Mouse (Mus musculus) limb, embryonic 15.5 days (tissue): Measurements from ENCODE around the gene Cd81. TPM values are rescaled to one million over a fixed set of nuclear protein-coding genes. Genes with fewer than 3 reads are reported as not detected.

ENCODE experiments used
- ATAC-seq: fragments of 200-750 bp; cut with Nextera tagmentation; 2 replicates; pipeline ENCODE4 v1.8.0; 2017; ENCODE audit warnings: low read depth, moderate TSS enrichment; ENCODE audit not compliant: insufficient number of reproducible peaks, low FRiP score, low TSS enrichment
- H3K27ac ChIP-seq: fragments of 300-500 bp; sonication (generic); 2 replicates; pipeline ENCODE4 v1.5.1; 2015; ENCODE audit warnings: moderate library complexity, mild to moderate bottlenecking, inconsistent platforms
- H3K27me3 ChIP-seq: fragments of 300-500 bp; sonication (generic); 2 replicates; pipeline ENCODE4 v1.6.1; 2015; ENCODE audit warnings: inconsistent platforms
- H3K36me3 ChIP-seq: fragments of 300-500 bp; sonication (generic); 2 replicates; pipeline ENCODE4 v1.6.1; 2015; ENCODE audit warnings: inconsistent platforms
- H3K4me1 ChIP-seq: fragments of 300-500 bp; sonication (generic); 2 replicates; pipeline ENCODE4 v1.6.1; 2015; ENCODE audit warnings: inconsistent platforms
- H3K4me2 ChIP-seq: fragments of 300-500 bp; sonication (generic); 2 replicates; pipeline ENCODE4 v1.6.1; 2015; ENCODE audit warnings: mild to moderate bottlenecking, inconsistent platforms
- H3K4me3 ChIP-seq: fragments of 300-500 bp; sonication (generic); 2 replicates; pipeline ENCODE4 v1.5.1; 2015; ENCODE audit warnings: mild to moderate bottlenecking, inconsistent platforms
- H3K9ac ChIP-seq: fragments of 300-500 bp; sonication (generic); 2 replicates; pipeline ENCODE4 v1.6.1; 2015; ENCODE audit warnings: inconsistent platforms
- H3K9me3 ChIP-seq: fragments of 300-500 bp; sonication (generic); 2 replicates; pipeline ENCODE4 v1.6.1; 2016; ENCODE audit warnings: inconsistent platforms
- WGBS: fragments of 180-500 bp; shearing (Covaris S2); methylation state at CpG from one replicate; pipeline ENCODE4 v1.1.7; 2015; 5-methylcytosine and 5-hydroxymethylcytosine counted together
- polyA plus RNA-seq: library from polyadenylated mRNA; unstranded; fragments of >200 nt; fragmentation: Nextera tagmentation; extraction: Ambion mirVana; gene quantifications from 2 replicates; pipeline ENCODE4 v1.2.1, GENCODE M21; 2015

Cd81 gene
- polyA plus RNA-seq, 1 experiment from 2014 or later, result 692 TPM

DNA sequence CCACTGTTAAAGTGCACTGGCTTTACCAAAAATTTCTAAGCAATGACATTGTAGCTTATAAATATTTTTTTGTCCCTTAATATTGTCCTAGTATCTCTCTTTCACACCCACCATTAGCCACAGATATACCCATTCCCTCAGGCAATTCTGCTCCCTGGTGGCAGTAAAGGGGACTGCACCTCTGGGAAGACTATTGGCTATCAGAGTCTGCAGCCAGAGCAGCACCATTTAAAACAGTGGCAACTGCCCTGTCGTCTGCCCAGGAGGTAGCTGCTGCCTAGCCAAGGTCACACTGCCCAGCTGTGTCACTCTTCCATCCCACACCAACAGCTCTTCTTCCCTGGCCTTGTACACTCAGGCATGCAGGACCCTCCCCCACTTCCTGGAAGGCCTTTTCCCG is 33.8 kb downstream of the Cd81 start:
- 31% methylated on average over 2 of the region's 2 CpGs for WGBS
- peaks cover 23% of the 10 kb centered on the region for H3K36me3 ChIP-seq
- H3K9me3 ChIP-seq, result no peaks in the 10 kb centered on the region
- peak overlapping the region; percentile 95 for H3K27ac ChIP-seq
- no peaks in the 10 kb centered on the region for H3K27me3 ChIP-seq
- peak overlapping the region; percentile 42 for H3K9ac ChIP-seq
- H3K4me2 ChIP-seq, result peak overlapping the region; percentile 54
- ATAC-seq, result no peak
- peaks cover 31% of the 10 kb centered on the region for H3K4me1 ChIP-seq
- peak overlapping the region; percentile 36 for H3K4me3 ChIP-seq

DNA sequence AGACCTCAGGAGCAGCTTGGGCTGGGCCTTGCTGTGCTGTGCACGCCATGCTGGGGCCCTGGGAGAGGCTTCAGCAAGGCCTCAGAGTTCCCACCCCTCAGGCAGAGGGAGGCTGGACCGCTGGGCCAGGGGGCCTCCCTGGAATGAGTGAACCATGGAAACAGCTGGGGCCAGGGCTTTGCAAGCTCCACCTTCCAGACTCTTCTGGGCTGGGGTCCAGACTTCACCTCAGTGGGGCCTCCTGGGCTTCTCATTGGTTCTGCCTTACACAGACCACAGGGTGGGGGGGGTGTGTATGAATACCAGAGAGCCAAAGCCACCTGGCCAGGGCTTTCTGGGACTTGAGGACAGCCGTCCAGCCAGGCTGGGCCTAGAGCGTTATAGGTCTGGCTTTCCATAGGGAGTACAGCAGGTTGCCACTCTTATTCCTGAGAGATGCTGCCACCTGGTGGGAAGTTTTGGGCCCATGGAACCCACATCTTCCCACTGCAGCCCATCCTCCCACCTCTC is 34.6 kb downstream of the Cd81 start:
- peak overlapping the region; percentile 95 for H3K27ac ChIP-seq
- peak overlapping the region; percentile 54 for H3K4me2 ChIP-seq
- H3K9ac ChIP-seq, result peak overlapping the region; percentile 42
- peak overlapping the region; percentile 36 for H3K4me3 ChIP-seq
- 17% methylated on average over 4 of the region's 4 CpGs for WGBS
- H3K36me3 ChIP-seq, result peaks cover 17% of the 10 kb centered on the region
- peaks cover 31% of the 10 kb centered on the region for H3K4me1 ChIP-seq
- no peaks in the 10 kb centered on the region for H3K27me3 ChIP-seq
- no peaks in the 10 kb centered on the region for H3K9me3 ChIP-seq
- peak; percentile 94 for ATAC-seq

DNA sequence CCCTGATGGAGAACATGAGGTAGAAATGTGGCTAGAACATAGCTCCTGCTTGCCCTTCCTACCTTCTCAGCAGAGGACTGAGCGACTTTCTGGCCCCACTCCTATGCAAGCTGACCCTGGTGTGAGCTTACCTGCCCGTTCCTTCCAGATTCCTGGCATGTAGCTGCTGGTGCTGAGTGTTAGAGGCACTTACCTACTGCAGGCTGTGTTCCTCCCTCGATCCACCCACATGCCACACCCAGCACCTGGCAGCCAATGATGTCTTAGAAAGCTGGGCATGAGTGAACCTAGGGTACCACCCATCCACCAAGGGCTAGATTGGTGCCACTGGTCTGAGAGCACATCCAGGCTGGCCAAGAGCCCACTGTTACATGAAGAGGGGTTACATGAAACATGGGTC is 41.3 kb downstream of the Cd81 start:
- WGBS, result 74% methylated on average over 3 of the region's 3 CpGs
- H3K9me3 ChIP-seq, result no peaks in the 10 kb centered on the region
- ATAC-seq, result no peak
- no peaks in the 10 kb centered on the region for H3K36me3 ChIP-seq
- no peaks in the 10 kb centered on the region for H3K27me3 ChIP-seq
- H3K4me3 ChIP-seq, result no peak overlapping the region
- H3K4me1 ChIP-seq, result peaks cover 8% of the 10 kb centered on the region
- H3K9ac ChIP-seq, result no peak overlapping the region
- H3K27ac ChIP-seq, result no peak overlapping the region
- H3K4me2 ChIP-seq, result no peak overlapping the region

DNA sequence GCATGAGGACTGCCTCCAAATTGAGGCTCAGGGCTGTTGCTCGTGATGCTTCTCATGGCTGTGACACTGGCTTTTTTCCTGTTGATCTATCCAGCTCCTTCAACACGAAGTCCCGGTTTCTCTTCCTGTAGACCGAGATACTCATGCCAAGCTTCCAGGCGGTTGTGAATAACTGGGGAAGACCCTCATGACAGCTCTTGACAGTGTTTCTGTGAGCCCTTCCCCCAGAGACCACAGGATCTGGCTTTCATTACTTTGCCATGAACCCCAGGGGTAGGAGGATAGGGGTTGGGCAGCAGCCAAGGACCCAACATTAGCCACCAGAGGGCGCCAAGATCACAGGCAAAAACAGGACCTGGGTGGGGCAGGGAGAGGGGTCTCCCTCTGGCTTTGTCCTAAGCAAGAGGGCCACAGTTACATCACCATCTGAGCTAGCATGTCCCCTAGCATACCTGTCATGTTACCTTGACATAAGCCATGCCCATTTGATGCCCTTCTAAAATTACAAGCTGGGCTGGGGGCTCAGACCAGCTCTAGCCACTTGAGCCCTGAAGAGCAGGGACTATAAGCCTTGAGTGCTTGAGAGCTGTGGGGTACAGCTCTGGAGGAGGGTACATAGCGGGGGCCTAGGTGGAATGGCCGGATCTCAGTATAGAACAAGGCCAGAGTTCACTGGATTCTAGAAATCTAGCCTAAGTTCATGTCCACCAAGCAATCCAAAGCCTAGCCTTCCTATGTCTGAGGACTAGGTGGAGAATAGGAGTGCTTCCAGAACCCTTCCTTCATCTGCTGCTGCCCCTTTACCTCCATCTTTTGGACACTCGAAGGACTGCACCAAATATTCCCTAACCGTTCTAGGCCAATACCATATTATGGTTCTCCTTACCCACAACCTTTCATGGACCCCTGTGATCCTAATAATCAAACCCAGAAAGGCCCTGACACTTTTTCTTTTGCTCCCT is 42.3 kb downstream of the Cd81 start, which contains the start of gene Trpm5:
Gene Trpm5, minus strand, starts transcription at position 51 of the 962 bp plus-strand sequence.
- no peaks in the 10 kb centered on the region for H3K9me3 ChIP-seq
- H3K4me3 ChIP-seq, result no peak within 1 kb of the TSS
- H3K27me3 ChIP-seq, result no peaks in the 10 kb centered on the region
- H3K9ac ChIP-seq, result no peak within 1 kb of the TSS
- H3K36me3 ChIP-seq, result no peaks in the 10 kb centered on the region
- peaks cover 8% of the 10 kb centered on the region for H3K4me1 ChIP-seq
- ATAC-seq, result peak; percentile 53; the same call in 1 of the 2 replicates
- 33% methylated on average over 10 of the region's 10 CpGs for WGBS
- no peak within 1 kb of the TSS; the same call in 1 of the 2 replicates for H3K27ac ChIP-seq
- H3K4me2 ChIP-seq, result no peak within 1 kb of the TSS

DNA sequence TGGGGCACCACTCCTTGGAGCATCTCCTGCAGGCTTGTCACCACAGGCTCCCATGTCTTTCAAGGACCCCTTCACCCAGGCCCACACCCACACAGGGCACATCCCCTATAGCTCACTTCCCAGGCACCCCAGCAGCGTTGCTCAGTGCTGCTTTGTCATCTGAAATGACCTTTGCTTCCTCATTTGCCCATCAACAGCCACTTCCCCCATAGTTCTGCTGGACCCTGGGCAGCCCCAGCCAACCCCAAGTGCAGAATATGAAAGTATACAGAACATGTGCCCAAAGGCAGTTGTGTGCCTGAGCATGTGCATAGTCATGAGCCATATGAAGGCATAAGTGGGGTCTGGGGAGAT is 43.0 kb downstream of the Cd81 start:
- H3K4me2 ChIP-seq, result no peak overlapping the region
- no peak overlapping the region for H3K9ac ChIP-seq
- no peaks in the 10 kb centered on the region for H3K27me3 ChIP-seq
- 54% methylated on average over 1 of the region's 1 CpGs for whole genome bisulfite sequencing
- no peaks in the 10 kb centered on the region for H3K9me3 ChIP-seq
- H3K4me1 ChIP-seq, result peaks cover 12% of the 10 kb centered on the region
- no peak overlapping the region for H3K4me3 ChIP-seq
- H3K27ac ChIP-seq, result no peak overlapping the region
- H3K36me3 ChIP-seq, result no peaks in the 10 kb centered on the region
- no peak for ATAC-seq

DNA sequence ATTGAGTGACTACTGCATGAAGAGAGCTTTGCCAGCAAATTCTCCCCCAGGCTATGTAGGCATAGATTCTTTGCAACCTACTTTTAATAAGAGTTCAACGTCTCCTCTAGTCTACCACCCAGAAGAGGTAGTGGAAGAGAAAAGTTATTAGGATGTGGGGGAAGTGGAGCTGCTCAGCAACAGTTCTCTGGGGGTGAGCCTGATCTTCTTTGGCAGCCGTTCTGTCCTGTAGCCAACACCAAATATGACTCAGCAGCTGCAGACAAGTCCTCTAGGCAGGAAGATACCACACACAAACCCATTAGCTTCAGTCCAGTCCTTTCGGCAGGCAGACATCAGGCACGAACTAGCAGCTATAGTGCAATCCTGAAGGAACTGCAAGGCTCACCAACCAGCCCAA is 48.2 kb downstream of the Cd81 start:
- Histone ChIP-seq H3K9ac (no peak overlapping the region), H3K4me1 (0 out of 2 replicates have a peak, but pooled peaks cover 9% of the 10 kb centered on the region), H3K4me2 (no peak overlapping the region), H3K27me3 (peaks cover 12% of the 10 kb centered on the region), H3K9me3 (no peaks in the 10 kb centered on the region), H3K36me3 (no peaks in the 10 kb centered on the region), H3K4me3 (no peak overlapping the region), H3K27ac (no peak overlapping the region)
- ATAC-seq, result no peak
- WGBS, result 42% methylated on average over 4 of the region's 4 CpGs

DNA sequence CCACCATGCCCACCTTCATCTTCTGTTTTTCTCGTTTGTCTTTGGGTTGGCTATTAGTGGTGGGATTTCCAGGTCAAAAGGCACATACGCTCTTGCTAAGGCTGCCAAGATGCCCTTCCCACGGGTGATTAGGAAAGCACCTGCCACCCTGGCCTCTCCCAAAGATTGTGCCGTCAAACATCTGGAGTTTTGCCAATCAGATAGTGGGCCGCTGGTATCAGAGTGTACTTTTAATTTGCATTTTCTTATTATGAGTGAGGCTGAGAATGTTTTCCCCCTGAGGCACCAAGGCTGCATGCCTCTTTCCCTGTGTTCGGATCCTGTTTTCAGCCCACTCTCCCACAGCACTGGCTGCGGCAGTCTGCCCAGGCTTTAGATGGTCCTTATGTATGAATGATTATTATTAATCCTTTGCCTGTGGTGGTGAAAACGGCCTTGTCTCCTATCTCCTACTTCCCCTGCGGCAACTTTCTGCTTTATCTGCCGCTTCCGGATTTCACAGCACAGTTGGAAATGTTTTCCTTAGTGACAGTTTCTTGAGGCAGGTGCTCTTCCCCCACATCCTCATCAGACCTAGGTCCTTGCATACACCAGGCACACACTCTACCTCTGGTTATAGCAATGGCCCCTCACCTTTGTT is 52.8 kb downstream of the Cd81 start:
- H3K27me3 ChIP-seq, result peaks cover 54% of the 10 kb centered on the region

DNA sequence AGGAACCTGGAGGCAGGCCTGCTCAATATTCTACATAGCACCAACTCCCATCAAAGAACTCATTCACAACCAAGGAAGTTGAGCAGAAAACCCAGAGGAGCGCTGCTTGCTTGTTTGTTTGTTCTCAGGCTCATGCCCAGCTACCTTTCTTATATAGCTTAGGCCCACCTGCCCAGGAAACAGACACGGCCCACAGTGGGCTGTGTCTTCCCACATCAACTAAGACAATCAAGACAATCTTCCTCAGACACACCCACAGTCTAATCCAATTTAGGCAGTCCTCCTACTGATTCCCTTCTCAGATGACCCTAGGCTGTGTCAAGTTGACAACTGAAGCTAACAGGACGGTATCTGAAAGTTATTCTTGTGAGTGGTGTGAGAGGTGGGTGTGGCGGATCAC is 53.5 kb downstream of the Cd81 start, which contains the start of gene Kcnq1:
Gene Kcnq1, plus strand, starts transcription at position 301 of the 400 bp plus-strand sequence.
- H3K27me3 ChIP-seq, result peaks cover 54% of the 10 kb centered on the region
- H3K9ac ChIP-seq, result peak within 1 kb of the TSS; percentile 17; the same call in 1 of the 2 replicates
- peak within 1 kb of the TSS; percentile 73 for H3K4me2 ChIP-seq
- no peak within 1 kb of the TSS for H3K27ac ChIP-seq
- H3K4me1 ChIP-seq, result peaks cover 19% of the 10 kb centered on the region
- 67% methylated on average over 4 of the region's 4 CpGs for WGBS
- H3K36me3 ChIP-seq, result no peaks in the 10 kb centered on the region
- ATAC-seq, result no peak
- peak within 1 kb of the TSS; percentile 37 for H3K4me3 ChIP-seq
- H3K9me3 ChIP-seq, result no peaks in the 10 kb centered on the region

More for the DNA sequence above, 52.8 kb downstream of the Cd81 start:
- H3K4me3 ChIP-seq, result no peak overlapping the region
- no peak overlapping the region for H3K9ac ChIP-seq
- 60% methylated on average over 11 of the region's 11 CpGs for WGBS
- no peak overlapping the region for H3K27ac ChIP-seq
- H3K4me2 ChIP-seq, result no peak overlapping the region
- H3K4me1 ChIP-seq, result peaks cover 25% of the 10 kb centered on the region
- ATAC-seq, result no peak
- H3K9me3 ChIP-seq, result no peaks in the 10 kb centered on the region
- H3K36me3 ChIP-seq, result no peaks in the 10 kb centered on the region

DNA sequence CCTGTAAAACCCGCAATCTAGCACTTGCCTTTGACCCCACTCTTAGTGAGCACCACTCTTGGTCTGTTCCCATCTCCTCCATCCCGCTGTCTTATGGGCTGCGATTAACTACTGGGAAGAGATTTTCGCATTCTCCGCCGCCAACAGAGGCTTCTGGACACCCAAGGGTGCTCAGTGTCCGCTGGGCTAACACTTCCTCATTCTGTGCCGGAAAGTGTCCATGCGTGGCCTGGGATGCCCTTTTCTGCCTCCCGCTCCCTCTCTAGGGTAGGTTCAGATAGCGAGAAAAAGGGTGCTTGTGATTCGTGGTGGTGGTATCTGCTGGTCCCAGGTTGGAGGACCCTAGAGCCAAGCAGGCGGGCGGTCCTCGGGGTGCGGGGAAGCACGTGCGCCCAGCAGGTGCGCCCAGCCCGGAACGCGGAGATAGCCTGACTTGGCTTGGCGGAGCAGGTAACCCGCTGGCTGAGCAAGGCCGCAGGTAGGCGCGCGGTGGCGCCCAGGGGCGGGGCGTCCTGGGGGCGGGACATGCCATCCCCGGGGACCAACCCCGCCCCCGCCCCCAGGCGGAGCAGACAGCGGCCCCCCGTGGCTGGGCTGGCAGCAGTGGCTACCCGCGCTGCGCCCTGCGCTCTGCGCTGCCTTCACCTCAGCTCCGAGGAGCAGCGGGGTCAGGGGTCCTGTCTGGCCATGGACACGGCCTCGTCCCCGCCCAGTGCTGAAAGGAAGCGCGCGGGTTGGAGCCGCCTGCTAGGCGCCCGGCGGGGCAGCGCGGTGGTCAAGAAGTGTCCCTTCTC is 54.3 kb downstream of the Cd81 start:
- Histone ChIP-seq H3K4me3 (peak overlapping the region; percentile 37), H3K27ac (no peak overlapping the region), H3K4me1 (peaks cover 19% of the 10 kb centered on the region), H3K27me3 (peaks cover 60% of the 10 kb centered on the region), H3K9ac (peak overlapping the region; percentile 17; the same call in 1 of the 2 replicates), H3K36me3 (no peaks in the 10 kb centered on the region), H3K9me3 (no peaks in the 10 kb centered on the region), H3K4me2 (peak overlapping the region; percentile 73)
- 6% methylated on average over 56 of the region's 57 CpGs for WGBS
- no peak for ATAC-seq

DNA sequence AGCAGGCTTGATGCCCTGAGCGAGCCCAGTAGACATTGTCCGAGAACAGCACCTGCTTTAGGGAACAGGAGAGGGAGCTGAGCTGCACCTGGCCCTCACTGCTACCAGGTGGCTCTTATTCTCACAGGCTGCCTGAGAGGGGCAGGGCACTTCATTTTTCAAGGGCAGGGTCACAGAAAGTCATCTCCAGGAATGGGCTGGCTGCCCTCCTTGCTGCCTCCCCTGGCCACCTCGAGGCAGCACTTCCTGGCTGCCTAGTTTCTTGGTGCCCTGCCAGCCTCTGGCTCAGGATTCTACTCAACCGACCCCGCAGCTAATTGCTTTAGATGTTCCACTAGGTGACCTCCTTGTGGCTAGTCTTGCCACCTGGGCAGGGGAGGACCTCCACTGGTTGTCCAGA is 55.7 kb downstream of the Cd81 start:
- no peak overlapping the region for H3K4me2 ChIP-seq
- no peak overlapping the region for H3K9ac ChIP-seq
- no peak overlapping the region for H3K4me3 ChIP-seq
- ATAC-seq, result no peak
- H3K36me3 ChIP-seq, result no peaks in the 10 kb centered on the region
- peaks cover 19% of the 10 kb centered on the region for H3K4me1 ChIP-seq
- peaks cover 60% of the 10 kb centered on the region for H3K27me3 ChIP-seq
- 36% methylated on average over 5 of the region's 5 CpGs for WGBS
- H3K27ac ChIP-seq, result no peak overlapping the region
- no peaks in the 10 kb centered on the region for H3K9me3 ChIP-seq

DNA sequence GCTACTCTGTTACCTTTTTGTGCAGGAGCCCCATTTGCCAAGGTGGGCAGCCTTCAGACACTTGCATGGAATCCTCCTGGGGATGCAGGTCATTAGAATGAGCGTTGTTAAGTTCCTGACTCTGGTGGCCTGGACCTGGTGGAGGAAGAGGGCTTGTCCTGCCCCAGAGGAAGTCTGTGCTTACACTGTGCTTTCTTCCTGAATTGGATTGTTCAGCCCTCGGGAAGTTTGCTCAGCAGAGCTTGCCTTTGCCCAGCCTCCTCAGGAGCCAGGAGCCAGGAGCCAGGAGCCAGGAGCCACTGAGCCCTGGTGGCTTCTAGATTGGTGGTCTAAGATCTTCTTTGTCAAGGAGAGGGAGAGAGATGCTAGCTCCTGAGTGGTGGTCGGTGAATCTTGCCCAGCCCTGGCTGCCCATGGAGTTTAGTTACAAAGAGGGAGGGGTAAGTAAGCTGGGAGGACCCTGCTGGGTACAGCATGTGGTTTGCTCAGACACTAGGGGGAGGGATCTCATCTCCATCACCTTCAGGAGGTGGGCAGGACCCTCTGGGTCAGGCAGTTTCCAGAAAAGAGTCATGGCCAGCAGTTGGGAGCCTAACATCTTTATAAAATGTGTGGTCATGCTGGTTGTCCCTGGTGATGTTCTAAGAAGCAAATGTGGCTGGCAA is 56.6 kb downstream of the Cd81 start:
- no peaks in the 10 kb centered on the region for H3K36me3 ChIP-seq
- H3K27me3 ChIP-seq, result peaks cover 60% of the 10 kb centered on the region
- H3K4me1 ChIP-seq, result peaks cover 19% of the 10 kb centered on the region
- no peaks in the 10 kb centered on the region for H3K9me3 ChIP-seq
- 31% methylated on average over 3 of the region's 3 CpGs for WGBS
- no peak overlapping the region for H3K27ac ChIP-seq
- H3K4me2 ChIP-seq, result no peak overlapping the region
- no peak for ATAC-seq
- H3K4me3 ChIP-seq, result no peak overlapping the region
- H3K9ac ChIP-seq, result no peak overlapping the region
